Mouse (Mus musculus) inflammation-experienced regulatory T-cells, adult 6 months (primary cell): ENCODE data around the gene Fxyd3. TPM values are rescaled to one million over a fixed set of nuclear protein-coding genes. Genes with fewer than 3 reads are reported as not detected.

Experiments used
- ATAC-seq: one replicate; pipeline ENCODE4 v1.8.0; 2017
- polyA plus RNA-seq, 3 experiments: library from polyadenylated mRNA; unstranded; fragments of 100-300 nt; shearing (Covaris generic); gene quantifications; one replicate each; pipeline ENCODE4 v1.2.1; 2017

The Fxyd3 gene
- polyA plus RNA-seq, 3 experiments from 2014 or later = 0.18 TPM; not detected in 2

- no peak for ATAC-seq
Observed at GRCm38 (mm10) chr7:31098697-31099611, 22.4 kb upstream of the Fxyd3 start.

- ATAC-seq = peak; percentile 99
Observed at GRCm38 (mm10) chr7:31097583-31098248, 21.2 kb upstream of the Fxyd3 start.

DNA sequence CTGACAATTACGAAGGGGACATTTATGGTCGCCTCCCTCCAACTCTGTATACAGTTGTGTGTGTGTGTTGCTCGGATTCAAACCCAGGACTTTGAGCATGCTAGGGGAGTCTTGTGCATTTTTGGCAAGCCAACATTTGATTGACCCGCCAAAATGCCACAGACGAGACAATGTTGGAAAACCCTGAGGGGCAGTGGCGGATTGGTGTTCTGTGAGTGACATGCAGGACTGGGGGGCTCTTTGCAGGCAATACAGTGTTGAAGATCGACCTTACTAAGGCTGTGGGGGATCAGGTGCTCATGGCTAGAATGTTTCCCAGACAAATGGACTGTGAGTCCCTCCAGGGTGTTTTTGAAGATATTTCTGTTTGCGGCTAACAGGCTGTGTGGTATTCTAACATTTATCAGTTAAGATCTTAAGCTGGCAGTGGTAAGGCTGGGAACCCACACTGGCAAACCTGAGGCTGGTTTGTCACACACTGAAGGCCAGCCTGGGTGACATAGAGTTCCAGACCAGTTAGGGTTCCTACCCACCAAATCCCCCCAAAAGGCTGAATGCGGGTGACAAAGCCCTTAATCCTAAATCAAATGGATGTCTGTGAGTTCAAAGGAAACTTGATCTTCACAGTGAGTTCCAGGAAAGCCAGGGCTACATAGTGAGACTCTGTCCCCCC, 20.5 kb upstream of the Fxyd3 start:
- no peak for ATAC-seq

DNA sequence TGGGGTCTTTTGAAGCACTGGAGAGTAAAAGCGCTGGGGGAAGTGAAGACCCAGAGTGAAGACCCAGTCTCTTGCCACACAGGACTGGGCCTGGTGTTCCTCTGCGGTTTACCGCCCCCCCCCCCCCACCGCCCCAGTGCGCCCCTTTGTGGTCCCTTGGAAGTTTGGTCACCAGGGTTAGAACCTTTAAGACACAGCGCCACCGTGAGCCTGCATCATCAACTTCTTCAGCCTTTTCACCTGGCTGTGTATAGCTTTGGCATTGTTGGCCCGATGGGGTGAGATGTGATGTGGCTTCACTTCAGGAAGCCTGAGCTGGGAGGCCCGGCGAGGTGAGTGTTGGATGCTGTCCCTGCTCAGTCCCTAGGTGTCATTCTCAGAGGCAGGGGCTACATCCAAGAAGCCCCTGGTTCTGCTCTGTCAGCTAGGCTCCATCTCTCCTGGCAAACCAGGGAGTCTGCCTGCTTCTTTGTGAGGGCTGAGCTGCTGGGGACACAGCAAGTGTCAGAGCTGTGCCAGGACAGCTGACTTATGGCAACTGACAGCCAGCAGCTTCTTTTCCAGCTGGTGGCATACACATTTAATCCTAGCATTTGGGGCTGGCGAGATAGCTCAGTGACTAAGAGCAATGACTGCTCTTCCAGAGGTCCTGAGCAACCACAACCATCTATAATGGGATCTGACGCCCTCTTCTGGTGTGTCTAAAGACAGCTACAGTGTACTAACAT, 18.4 kb upstream of the Fxyd3 start:
- ATAC-seq = no peak

DNA sequence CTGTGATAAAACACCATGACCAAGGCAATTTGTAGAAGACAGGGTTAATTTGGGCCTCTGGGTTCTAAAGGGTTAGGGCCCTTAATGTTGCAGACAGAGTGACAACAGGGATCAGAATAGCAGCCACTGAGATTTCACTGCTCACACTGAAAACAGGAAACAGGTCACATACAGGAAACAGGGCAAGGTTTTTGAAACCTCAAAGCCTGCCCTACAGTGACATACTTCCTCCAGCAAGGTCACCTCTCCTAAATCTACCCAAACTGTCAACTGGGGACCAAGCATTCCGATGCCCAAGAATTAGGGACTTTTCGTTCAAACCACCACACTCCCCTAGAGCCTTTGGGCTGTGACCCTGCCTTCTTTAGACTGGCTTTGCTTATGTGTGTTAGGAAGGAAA, 13.2 kb upstream of the Fxyd3 start:
- ATAC-seq = peak; percentile 89

DNA sequence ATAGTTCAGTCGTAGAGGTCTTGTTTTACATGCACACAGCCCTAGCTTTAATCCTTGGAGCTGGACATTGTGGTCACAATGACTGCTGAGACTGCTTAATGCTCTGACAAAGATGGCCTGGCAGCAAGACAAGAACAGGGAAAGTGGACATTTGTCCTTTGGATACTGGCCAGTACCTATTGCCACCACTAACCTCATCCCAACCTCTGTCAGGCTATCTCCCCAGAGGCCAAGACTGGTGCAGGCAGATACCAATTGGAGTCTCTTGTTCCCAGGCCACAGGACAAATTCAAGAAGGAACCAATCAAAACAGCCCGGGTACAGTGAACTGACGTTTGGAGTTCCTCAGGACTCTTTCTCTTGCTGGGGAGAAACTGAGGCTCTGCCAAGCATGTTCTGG, 11.7 kb upstream of the Fxyd3 start:
- ATAC-seq = no peak

GRCm38 (mm10) chr7:31087262-31087661, 10.8 kb upstream of the Fxyd3 start:
- ATAC-seq = peak; percentile 55

- no peak for ATAC-seq
Observed at GRCm38 (mm10) chr7:31086175-31086755, 9.8 kb upstream of the Fxyd3 start.

DNA sequence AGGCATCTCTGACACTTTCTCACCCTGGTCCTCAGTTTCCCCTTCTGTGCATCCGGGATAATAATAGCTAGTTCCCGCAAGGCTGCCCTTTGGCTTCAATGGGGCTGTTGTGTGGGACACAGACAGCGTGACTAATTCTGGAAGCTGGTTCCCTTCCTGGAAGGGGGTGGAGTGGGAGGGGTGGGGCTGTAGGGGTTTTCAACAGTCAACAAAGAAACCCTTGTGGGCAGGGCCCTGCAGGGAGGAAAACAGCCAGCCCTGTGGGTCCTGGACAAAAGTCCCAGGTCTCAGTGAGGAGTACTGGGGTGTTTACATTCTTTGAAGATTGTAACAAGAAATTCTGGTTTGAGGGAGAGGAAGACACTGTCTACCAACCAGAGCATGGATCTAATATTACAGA, 8.7 kb upstream of the Fxyd3 start:
- ATAC-seq = no peak

GRCm38 (mm10) chr7:31084140-31084539, 7.6 kb upstream of the Fxyd3 start:
- no peak for ATAC-seq

- no peak for ATAC-seq
Observed at GRCm38 (mm10) chr7:31082831-31083588, 6.5 kb upstream of the Fxyd3 start.

DNA sequence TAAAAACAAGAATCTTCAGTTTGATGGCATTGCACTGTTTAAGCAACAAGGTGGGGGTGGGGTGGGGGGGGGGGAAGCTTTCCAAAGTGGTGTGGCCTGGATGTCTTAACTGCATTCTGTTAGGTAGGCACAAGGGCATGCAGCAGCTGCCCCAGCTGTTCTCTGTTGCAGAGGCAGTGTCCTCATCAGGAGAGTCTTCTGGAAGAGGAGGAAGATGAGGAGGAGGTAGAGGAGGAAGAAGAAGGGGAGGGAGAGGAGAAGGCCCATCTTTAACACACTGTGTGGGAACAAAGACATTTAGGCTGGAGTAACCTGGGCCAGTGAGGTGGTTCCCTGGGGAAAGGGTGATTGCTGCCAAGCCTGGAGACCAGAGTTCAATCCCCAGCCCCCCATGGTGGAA, 5.6 kb upstream of the Fxyd3 start:
- no peak for ATAC-seq

DNA sequence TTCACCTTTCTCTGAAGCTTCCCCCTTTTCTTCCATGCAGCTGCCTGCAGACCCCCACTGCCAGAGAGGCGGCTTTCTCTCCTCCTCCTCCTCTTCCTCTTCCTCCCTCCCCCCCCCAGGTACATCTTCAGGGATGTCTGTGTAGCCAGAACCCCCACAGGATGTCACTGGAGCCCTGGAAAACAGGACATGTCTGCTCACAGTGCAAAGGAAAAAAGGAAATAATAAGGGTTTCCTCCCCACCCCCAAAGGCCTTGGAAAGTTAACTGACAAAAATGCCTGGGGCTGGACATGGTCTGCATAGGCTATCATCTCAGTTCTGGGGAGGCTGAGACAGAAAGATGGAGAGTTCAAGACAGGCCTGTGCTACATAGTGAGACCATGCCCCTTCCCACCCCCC, 4.6 kb upstream of the Fxyd3 start:
- ATAC-seq = no peak

DNA sequence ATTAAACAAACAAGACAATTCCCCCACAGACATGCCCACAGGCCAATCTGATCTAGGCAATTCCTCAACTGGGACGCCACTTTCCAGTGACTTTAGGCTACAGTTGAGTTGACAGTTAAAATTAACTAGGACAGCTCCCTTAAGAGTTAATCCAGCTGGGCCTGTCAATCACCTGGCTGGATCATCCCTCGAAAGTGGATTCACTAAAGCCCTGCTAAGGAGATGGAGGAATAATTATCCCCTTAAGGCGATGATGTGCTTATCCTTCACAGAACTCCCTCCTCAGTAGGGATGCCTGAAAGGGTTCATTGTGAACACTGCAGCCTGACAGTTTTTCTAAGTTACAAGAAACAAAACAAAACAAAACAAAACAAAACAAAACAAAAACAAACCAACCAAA, 4.1 kb upstream of the Fxyd3 start:
- ATAC-seq = no peak

DNA sequence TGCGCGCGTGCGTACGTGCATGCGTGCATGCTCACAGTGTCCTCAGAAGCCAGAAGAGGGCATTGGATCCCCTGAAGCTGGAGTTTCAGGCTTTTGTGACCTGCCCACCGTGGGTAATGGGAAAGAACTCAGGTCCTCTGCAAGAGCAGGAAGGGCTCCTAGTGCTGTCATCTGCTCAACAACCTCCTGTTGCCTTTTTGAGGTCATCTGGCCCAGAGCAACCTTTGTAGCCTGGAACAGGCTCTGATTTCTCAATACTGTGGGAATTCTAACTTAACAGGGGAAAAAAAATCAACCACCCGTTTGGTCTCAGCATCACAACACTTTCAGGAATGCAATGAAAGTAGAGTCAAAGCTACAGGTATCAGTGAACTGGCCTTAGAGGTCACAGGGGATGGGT, 3.2 kb upstream of the Fxyd3 start:
- no peak for ATAC-seq

GRCm38 (mm10) chr7:31077885-31078445, 1.5 kb upstream of the Fxyd3 start:
- ATAC-seq = no peak

GRCm38 (mm10) chr7:31077470-31077869, 966 bp upstream of the Fxyd3 start:
- no peak for ATAC-seq

GRCm38 (mm10) chr7:31074713-31075069, 1.8 kb downstream of the Fxyd3 start:
- ATAC-seq = no peak

DNA sequence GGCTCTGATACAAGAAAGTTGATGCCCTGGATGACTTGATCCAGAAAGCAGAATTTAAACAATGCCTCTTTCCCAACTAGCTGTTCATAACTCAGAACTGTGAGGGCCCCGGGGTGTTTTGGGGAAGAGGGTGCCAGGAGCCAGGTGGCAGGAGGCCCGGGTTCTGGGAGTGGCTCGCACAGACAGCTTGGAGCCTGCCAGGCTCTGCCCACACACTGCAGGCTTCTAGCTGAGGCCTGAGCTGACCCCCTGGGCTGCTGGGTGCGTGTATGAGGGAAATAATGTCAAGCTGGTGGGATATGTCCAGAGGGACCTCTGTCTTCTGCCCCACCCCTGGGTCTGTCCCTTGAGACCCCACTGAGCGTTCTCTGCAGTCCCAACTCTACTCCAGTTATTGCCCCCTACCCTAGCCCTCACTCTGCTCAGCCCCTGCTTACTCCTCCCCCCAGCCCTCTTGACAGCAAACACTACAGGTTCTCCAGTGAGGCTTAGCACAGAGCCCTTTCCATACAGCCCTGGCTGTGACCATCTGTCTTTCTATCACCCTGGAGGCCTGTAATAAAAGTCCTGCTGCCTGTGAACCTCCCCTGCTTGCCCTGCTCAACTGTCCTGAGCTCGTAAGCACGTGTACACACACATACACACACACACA, 2.3 kb downstream of the Fxyd3 start:
- ATAC-seq = no peak

DNA sequence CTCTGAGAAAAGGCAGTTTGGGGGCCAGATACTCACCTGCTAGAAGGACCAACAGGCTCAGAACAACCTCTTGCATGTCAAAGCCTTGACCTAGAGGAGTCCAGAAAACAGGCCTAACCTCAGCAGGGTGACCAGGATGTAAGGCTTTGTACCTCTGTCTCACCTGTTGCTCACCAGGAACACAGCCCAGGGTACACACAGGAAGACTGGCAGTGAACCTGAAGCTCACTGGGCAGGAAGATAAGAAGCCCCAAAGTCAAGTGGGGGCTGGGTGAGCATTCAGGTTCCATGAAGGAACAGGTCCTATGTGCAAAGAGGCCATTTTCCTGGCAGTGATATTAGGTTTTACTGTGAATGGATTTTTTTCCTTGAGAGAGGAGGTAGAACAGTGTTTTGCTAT, 3.0 kb downstream of the Fxyd3 start:
- no peak for ATAC-seq

GRCm38 (mm10) chr7:31072326-31072725, 4.2 kb downstream of the Fxyd3 start:
- ATAC-seq = no peak
